Mouse (Mus musculus) forebrain, embryonic 12.5 days (tissue): ENCODE data around the gene Ccna1. TPM values are rescaled to one million over a fixed set of nuclear protein-coding genes. Genes with fewer than 3 reads are reported as not detected.

Experiments used
- ATAC-seq: fragments of 200-750 bp; cut with Nextera tagmentation; 2 replicates; pipeline ENCODE4 v1.8.0; 2017; ENCODE audit warnings: moderate TSS enrichment; ENCODE audit not compliant: low FRiP score
- H3K27ac ChIP-seq: fragments of 300-500 bp; sonication (generic); 2 replicates; pipeline ENCODE4 v1.5.1; 2016; ENCODE audit warnings: mild to moderate bottlenecking
- H3K27me3 ChIP-seq: fragments of 300-500 bp; sonication (generic); 2 replicates; pipeline ENCODE4 v1.6.1; 2016; ENCODE audit warnings: mild to moderate bottlenecking
- H3K36me3 ChIP-seq: fragments of 300-500 bp; sonication (generic); replicated peaks from 2 replicates; pipeline ENCODE4 v1.6.1; 2016; ENCODE audit warnings: mild to moderate bottlenecking
- H3K4me1 ChIP-seq: fragments of 300-500 bp; sonication (generic); 2 replicates; pipeline ENCODE4 v1.6.1; 2016
- H3K4me2 ChIP-seq: fragments of 300-500 bp; sonication (generic); 2 replicates; pipeline ENCODE4 v1.6.1; 2016; ENCODE audit warnings: mild to moderate bottlenecking, moderate library complexity
- H3K4me3 ChIP-seq: fragments of 300-500 bp; sonication (generic); replicated peaks from 2 replicates; pipeline ENCODE4 v1.5.1; 2016; ENCODE audit warnings: mild to moderate bottlenecking
- H3K9ac ChIP-seq: fragments of 300-500 bp; sonication (generic); 2 replicates; pipeline ENCODE4 v1.6.1; 2016; ENCODE audit warnings: mild to moderate bottlenecking
- H3K9me3 ChIP-seq: fragments of 300-500 bp; sonication (generic); 2 replicates; pipeline ENCODE4 v1.6.1; 2016
- WGBS: fragments of 180-500 bp; shearing (Covaris S2); methylation state at CpG from one replicate; pipeline ENCODE4 v1.1.7; 2016; 5-methylcytosine and 5-hydroxymethylcytosine counted together
- polyA plus RNA-seq: library from polyadenylated mRNA; unstranded; fragments of >200 nt; fragmentation: Nextera tagmentation; extraction: Ambion mirVana; gene quantifications from 2 replicates; pipeline ENCODE4 v1.2.1, GENCODE M21; 2016

The Ccna1 gene
- polyA plus RNA-seq, 1 experiment from 2014 or later = 6.0 TPM

DNA sequence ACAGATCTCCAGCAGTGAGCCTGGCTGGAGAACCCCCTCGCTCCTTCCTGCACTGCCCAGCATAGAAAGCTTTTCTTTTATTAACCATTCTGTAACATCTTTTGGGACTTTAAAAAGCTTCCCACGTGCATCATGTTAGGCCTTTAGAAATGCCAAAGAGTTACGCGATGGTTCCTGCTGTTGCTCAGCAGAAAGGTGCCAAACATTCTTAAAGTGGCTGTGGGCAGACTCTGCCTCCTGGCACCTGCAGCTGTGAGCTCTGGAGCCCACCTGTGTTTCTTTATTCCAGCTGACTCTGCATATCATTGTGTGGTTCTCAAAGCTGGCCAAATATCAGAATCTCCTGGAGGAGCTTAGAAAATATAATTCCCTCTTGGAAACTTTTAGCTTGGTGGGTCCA lies 51.3 kb downstream of the Ccna1 start:
- Histone ChIP-seq H3K27me3 (peaks cover 13% of the 10 kb centered on the region; the same call in 1 of the 2 replicates), H3K4me1 (0 out of 2 replicates have a peak, but pooled peaks cover 3% of the 10 kb centered on the region), H3K9me3 (no peaks in the 10 kb centered on the region), H3K4me2 (no peak overlapping the region), H3K9ac (no peak overlapping the region), H3K27ac (no peak overlapping the region), H3K4me3 (no peak overlapping the region), H3K36me3 (no peaks in the 10 kb centered on the region)
- ATAC-seq = no peak
- WGBS = 69% methylated on average over 4 of the region's 4 CpGs

DNA sequence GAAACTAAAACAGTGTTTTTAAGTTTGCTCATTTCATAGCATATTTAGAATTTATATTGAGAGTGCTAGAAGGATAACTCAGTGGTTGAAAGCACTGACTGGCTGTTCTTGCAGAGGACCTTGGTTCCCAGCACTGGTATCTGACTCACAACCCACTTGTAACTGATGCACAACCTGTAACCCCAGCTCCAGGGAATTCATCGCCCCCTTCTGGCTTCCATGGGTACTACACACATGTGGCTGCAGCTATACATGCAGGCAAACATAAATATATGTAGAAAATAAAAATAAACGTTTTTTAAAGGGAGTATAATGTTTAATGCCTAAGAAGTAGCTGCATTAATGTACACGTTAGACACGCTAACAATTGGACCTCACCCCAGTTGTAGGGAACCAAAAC lies 53.6 kb downstream of the Ccna1 start:
- H3K9me3 ChIP-seq = no peaks in the 10 kb centered on the region
- ATAC-seq = no peak
- WGBS = 68% methylated on average over 4 of the region's 4 CpGs

More for the DNA sequence above, 53.6 kb downstream of the Ccna1 start:
- Histone ChIP-seq H3K4me1 (no peaks in the 10 kb centered on the region), H3K9ac (no peak overlapping the region), H3K4me3 (no peak overlapping the region), H3K4me2 (no peak overlapping the region), H3K27ac (no peak overlapping the region), H3K27me3 (peaks cover 7% of the 10 kb centered on the region; the same call in 1 of the 2 replicates), H3K36me3 (no peaks in the 10 kb centered on the region)

Other genes with a start within 250 kb of the Ccna1 start
- gene Rfxap, start 247.7 kb downstream of the Ccna1 start, polyA plus RNA-seq = 56.8 and 65.6 TPM in 2 replicates
- 0.50 and 0.74 TPM in 2 replicates for gene Sertm1, start 139.6 kb downstream of the Ccna1 start, polyA plus RNA-seq
- gene Spg20, start 56.6 kb upstream of the Ccna1 start, polyA plus RNA-seq = 34.9 and 38.9 TPM in 2 replicates
- gene Ccdc169, start 81.8 kb upstream of the Ccna1 start, polyA plus RNA-seq = 0.09 and 0.10 TPM in 2 replicates
- not detected in 2 replicates for gene Sohlh2, start 126.5 kb upstream of the Ccna1 start, polyA plus RNA-seq
- gene Dclk1, start 186.9 kb upstream of the Ccna1 start, polyA plus RNA-seq = 148 and 156 TPM in 2 replicates